Mouse (Mus musculus) left cerebral cortex, postnatal 14 days (tissue): Measurements from ENCODE around the gene Kars. TPM values are rescaled to one million over a fixed set of nuclear protein-coding genes. Genes with fewer than 3 reads are reported as not detected.
A peak's percentile ranks its signal among the peaks of the same experiment; 100 is the strongest.

Experiments
- DNase-seq, 2 experiments: peaks; one replicate each; pipeline ENCODE4 v3.0.0; 2021 to 2022; ENCODE audit warnings: low spot score in 2 of 2, mixed read lengths in 1 of 2
- intact Hi-C: fragments of 180-260 bp; cut with DNase I; formaldehyde crosslinking; loops from one replicate; pipeline ENCODE4 v1.15.1; 2025
- long read RNA-seq, 2 experiments: library from polyadenylated mRNA; stranded (forward); transcript quantifications; one replicate each; pipeline ENCODE4 v2.0.0; 2021
- total RNA-seq, 2 experiments: library from RNA; stranded (reverse); gene quantifications; 2 replicates each; pipeline ENCODE4 v1.2.3; 2021

The Kars gene
- 10 to 100 TPM; 68.3 to 71.8 TPM for total RNA-seq
- long read RNA-seq, experiment 1, transcript Kars-201 (14 exons, 2,008 nt) = major isoform, 31 of 62 reads
- long read RNA-seq, experiment 1, transcript Kars-203 (16 exons, 2,189 nt) = minor isoform, 7 of 62 reads
- long read RNA-seq, experiment 1, transcript Kars-202 (15 exons, 2,131 nt) = minor isoform, 8 of 62 reads
- long read RNA-seq, experiment 1, partial matches to known transcripts = 13 of 62 reads
- long read RNA-seq, experiment 1, other reads (novel, unspliced or antisense) = 3 of 62 reads
- long read RNA-seq, experiment 2, transcript Kars-201 (14 exons, 2,008 nt) = major isoform, 36 of 61 reads
- long read RNA-seq, experiment 2, transcript Kars-202 (15 exons, 2,131 nt) = minor isoform, 10 of 61 reads
- long read RNA-seq, experiment 2, partial matches to known transcripts = 10 of 61 reads
- long read RNA-seq, experiment 2, other reads (novel, unspliced or antisense) = 3 of 61 reads

- DNase-seq = peak; percentile 89 to 93
- intact Hi-C loops = loop anchor here (1.0 kb wide), 1 partner anchor 19 kb away; the partner anchor contains the start of gene Adat1
Measured at GRCm38 (mm10) chr8:112010997-112011815, at the start of gene Kars, which contains the start of gene Terf2ip. Kars (minus strand) TSS chr8:112011323. Terf2ip (plus strand) TSS chr8:112011398.

- intact Hi-C loops = no loop called here
Measured at GRCm38 (mm10) chr8:112054456-112054855, 43.3 kb upstream of the Kars start.

DNA sequence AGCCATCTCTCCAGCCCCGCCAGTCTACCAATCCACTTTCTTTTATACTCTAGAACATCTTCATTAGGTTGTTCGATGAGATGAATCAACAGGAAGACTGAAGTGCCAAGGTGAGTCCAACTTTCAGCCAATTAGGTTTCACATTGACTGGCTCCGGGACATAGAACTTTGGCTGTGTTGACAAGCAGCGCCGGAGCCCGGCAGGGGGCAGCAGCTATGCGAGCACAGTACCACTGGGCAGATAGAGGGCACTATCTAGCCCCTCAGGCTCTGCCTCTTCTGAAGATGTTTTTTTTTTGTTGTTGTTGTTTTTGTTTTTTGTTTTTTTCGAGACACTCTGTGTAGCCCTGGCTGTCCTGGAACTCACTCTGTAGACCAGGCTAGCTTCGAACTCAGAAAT, 40.4 kb upstream of the Kars start:
- intact Hi-C loops = no loop called here
- DNase-seq = no peak

More at GRCm38 (mm10) chr8:112054456-112054855, 43.3 kb upstream of the Kars start:
- DNase-seq = no peak

DNA sequence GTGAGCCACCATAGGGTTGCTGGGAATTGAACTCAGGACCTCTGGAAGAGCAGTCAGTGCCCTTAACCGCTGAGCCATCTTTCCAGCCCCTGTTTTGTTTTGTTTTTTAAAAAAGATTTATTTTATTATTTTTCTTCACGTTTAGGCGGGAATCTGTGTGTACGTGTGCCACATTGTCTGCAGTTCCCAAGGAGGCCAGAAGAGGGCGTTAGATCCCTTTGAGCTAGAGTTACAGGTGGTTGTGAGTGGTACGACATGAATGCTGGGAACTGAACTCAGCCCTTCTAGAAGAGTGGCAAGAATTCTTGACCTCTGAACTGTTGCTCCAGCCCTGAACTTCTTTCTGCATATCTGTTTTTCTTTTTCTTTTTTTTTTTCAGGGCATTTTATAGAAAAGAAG, 38.9 kb upstream of the Kars start:
- no peak for DNase-seq
- intact Hi-C loops = loop anchor here (5.0 kb wide), 1 partner anchor 1582 kb away; no protein-coding TSS in a partner anchor

- intact Hi-C loops = loop anchor here (5.0 kb wide), 1 partner anchor 1584 kb away; no protein-coding TSS in a partner anchor
- DNase-seq = no peak
Measured at GRCm38 (mm10) chr8:112048293-112048692, 37.2 kb upstream of the Kars start.

DNA sequence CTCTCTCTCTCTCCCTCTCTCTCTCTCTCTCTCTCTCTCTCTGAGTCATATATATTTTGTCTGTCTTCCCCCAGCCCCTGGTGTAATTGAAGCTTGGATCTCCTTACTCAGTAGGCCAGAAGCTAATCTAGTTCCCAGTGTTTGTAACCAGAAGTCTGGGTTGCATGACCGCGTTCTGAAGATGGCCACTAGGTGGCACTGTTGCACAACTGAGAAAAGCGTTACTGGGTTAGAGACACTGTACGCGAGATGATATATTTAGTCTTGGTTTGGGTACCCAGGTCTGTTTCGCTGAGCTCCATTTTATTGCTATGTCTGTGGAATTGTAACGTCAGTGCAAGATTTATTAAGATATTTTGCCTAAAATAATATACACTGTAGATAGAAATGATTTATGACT, 34.8 kb upstream of the Kars start:
- peak; percentile 93 to 94 for DNase-seq
- intact Hi-C loops = loop anchor here (5.0 kb wide), 1 partner anchor 1586 kb away; no protein-coding TSS in a partner anchor

- intact Hi-C loops = loop anchor here (5.0 kb wide), 1 partner anchor 1587 kb away; no protein-coding TSS in a partner anchor
- no peak for DNase-seq
Measured at GRCm38 (mm10) chr8:112045182-112045581, 34.1 kb upstream of the Kars start.

- no peak for DNase-seq
- intact Hi-C loops = no loop called here
Measured at GRCm38 (mm10) chr8:112037521-112037920, 26.4 kb upstream of the Kars start.

DNA sequence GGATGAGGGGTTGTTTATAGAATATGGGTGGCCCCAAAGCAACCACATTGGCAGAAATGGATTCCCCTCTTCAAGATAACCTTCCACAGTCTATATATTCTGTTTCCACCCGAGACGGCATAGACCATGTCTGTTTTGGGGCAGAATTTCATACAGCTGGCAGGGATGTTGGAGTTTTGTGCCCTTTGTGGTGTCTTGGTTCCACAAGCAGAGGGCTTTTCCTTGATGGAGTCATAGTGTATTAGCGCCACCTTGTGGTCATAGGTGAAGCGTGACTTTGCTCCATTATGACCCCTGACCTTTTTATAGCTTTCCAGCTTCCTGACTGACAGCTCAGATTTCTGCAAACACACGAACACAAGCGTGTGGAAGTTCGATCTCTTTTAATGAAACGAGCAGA, 23.5 kb upstream of the Kars start:
- intact Hi-C loops = no loop called here
- DNase-seq = peak; percentile 33 to 43

DNA sequence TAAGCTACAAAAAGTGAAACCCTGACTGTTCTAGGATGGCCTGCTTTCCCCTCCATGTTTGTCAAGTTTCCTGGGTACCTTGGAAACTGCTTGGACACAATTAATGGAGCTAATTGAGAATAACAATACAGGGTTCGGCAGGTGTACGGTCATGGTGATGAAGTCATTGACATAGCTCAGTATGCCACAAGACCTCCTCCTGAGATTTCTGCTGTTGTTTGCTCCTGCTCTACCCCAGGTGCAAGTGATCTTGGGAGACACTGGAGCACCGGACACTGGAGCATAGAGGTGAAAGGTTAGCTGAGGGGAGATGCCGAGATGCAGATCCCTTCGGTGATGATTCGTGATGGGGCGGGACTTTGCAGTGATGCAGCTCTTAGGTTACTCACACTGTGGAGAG, 21.9 kb upstream of the Kars start:
- DNase-seq = no peak
- intact Hi-C loops = no loop called here

DNA sequence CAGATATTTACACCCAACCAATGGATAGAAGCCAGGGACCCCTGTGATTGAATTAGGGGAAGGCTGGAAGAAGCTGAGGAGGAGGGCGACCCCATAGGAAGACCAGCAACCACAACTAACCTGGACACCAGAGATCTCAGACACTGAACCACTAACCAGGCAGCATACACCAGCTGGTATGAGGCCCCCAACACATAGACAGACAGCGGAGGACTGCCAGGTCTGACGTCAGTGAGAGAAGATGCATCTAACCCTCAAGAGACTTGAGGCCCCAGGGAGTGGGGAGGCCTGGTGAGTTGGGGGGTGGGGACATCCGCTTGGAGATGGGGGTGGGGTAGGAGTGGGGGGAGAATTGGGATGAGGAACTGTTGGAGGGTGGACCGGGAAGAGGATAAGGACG, 19.5 kb upstream of the Kars start:
- intact Hi-C loops = no loop called here

DNA sequence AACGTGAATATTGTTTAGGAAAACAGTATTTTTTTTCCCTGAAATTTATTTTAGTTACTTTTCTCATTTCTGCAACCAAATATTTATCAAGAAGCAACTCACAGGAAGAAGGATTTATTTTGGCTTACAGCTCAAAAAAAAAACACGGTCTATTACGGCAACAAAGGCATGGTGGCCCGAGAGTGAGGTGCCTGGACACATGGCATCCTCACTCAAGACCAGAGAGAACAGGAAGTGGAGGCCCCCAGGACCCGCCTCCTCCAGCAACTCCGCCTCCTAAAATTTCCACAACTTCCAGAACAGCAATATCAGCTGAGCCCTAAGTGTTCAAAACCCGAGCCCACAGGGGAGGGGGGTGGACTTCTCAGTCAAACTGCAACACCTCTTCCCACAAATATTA, 18.3 kb upstream of the Kars start:
- DNase-seq = no peak
- intact Hi-C loops = no loop called here

More for the DNA sequence above, 19.5 kb upstream of the Kars start:
- DNase-seq = no peak

GRCm38 (mm10) chr8:112014936-112015335, 3.8 kb upstream of the Kars start, which contains the start of gene Gm6793:
Gm6793 (minus strand) TSS chr8:112015036.
- intact Hi-C loops = no loop called here
- no peak for DNase-seq

- intact Hi-C loops = loop anchor here (1.0 kb wide), 1 partner anchor 20 kb away; the partner anchor contains the start of gene Adat1
- peak in 1 of 2 experiments; percentile 34 for DNase-seq
Measured at GRCm38 (mm10) chr8:112011816-112012242, 706 bp upstream of the Kars start.

DNA sequence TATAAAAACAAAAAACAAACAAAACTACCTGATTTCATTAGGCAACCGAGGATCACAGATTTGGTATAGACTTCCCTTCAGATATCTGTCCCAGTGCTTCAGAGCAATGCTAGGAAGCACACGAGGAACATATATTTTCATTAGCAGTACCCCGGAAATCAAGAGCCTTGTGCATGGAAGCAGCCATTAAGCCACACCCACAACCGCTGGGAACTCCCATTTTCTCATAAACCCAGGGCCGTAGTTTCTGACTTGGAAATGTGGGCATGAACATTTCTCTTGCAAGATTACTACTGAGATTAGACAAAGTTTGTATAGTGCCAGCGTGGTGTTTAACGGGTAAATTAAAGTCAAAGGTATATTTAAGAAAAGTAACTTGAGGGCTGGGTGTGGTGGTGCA, 1.6 kb downstream of the Kars start:
- no peak for DNase-seq
- intact Hi-C loops = no loop called here

DNA sequence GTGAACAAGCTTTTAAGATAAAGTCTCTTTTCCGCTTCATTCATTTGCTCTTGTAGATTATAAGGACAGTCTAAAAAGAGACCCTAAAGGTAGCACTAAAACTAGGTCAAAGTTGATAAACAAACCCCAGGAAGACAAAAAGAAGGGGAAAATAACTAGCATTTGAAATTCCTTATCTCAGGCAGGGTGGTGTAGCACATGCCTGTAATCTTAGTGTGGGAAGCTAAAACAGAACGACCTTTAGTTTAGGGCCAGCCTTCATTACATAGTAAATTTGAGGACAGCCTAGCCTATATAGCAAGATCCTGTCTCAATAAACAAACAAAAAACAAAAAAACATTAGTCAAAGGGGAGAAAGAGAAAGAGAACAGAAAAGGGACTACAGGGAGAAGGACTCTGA, 3.5 kb downstream of the Kars start:
- no peak for DNase-seq
- intact Hi-C loops = no loop called here

DNA sequence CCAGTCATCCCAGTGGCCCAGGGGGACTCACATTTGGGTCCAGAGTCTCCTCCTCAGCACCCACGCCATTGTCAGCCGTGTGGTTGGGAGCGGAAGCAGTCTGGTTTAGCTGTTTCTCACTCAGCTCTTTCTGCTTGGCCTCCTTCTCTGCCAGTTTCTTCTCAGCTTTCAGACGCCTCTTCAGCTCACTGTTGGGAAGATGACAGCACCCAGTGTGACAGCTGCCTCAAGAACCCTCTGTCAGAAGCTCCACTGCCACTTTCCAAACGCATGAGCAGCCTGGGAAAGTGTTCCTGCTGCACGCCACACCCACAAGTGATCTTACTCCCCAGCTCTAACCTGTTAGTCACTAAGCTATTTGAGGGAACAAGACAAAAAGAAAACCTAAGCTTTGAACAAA, 5.5 kb downstream of the Kars start:
- intact Hi-C loops = no loop called here
- DNase-seq = peak; percentile 26 to 40

DNA sequence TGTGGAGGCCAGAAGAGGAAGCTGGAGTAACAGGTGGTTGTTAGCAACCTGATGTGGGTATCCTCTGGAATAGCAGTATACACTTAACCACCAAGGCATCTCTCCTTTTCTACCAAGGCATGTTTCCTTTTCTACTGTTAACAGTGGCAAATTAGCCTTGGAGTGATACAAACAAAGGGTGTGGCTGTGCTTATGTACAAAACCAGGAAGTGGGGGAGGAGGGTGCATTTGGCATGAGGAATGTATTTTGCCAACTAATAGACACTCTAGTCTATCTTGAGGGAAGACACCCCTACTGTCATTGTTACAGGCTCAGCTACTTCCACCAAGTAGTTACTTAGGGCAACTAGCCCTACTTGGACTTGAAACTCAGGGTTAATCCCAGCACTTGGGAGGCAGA, 6.4 kb downstream of the Kars start:
- DNase-seq = no peak

DNA sequence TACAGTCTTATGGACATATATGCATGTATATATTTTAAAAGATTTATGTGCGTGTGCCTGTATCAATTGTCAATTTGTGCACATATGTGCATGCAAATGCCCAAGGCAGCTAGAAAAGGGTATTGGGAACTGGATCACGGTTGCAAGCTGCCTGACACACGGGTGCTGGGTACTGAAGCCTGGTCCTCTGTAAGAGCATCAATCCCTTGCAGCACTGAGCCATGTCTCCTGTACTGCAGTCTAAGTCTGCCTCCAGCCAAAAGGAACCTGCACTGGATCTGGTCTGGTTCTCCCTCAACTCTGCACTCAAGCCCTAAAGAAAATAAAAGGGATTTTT, 18.5 kb downstream of the Kars start:
- no peak for DNase-seq
- intact Hi-C loops = loop anchor here (1.0 to 10.0 kb wide), 2 partner anchors 19 to 118 kb away; partner anchors contain the start of genes Kars, Terf2ip and Tmem170

More for the DNA sequence above, 6.4 kb downstream of the Kars start:
- intact Hi-C loops = no loop called here
